Mouse (Mus musculus) neural tube, embryonic 12.5 days (tissue): ENCODE measurements at regions not wholly inside any gene's neighbourhood (a gene's known extent, or its start where the extent isn't known, plus 50 kb on each side); places are given as distances from the start of the nearest gene placed in this dataset.

ENCODE experiments used
- ATAC-seq: fragments of 200-750 bp; cut with Nextera tagmentation; 2 replicates; pipeline ENCODE4 v1.8.0; 2017; ENCODE audit warnings: low read depth, mild to moderate bottlenecking, moderate TSS enrichment, moderate library complexity; ENCODE audit not compliant: low FRiP score
- H3K27ac ChIP-seq: fragments of 300-500 bp; sonication (generic); 2 replicates; pipeline ENCODE4 v1.5.1; 2016
- H3K27me3 ChIP-seq: fragments of 300-500 bp; sonication (generic); replicated peaks from 2 replicates; pipeline ENCODE4 v1.6.1; 2016; ENCODE audit warnings: mild to moderate bottlenecking
- H3K36me3 ChIP-seq: fragments of 300-500 bp; sonication (generic); 2 replicates; pipeline ENCODE4 v1.6.1; 2016; ENCODE audit warnings: mild to moderate bottlenecking
- H3K4me1 ChIP-seq: fragments of 300-500 bp; sonication (generic); 2 replicates; pipeline ENCODE4 v1.6.1; 2016
- H3K4me2 ChIP-seq: fragments of 300-500 bp; sonication (generic); replicated peaks from 2 replicates; pipeline ENCODE4 v1.6.1; 2016; ENCODE audit warnings: mild to moderate bottlenecking
- H3K4me3 ChIP-seq: fragments of 300-500 bp; sonication (generic); 2 replicates; pipeline ENCODE4 v1.5.1; 2016
- H3K9ac ChIP-seq: fragments of 300-500 bp; sonication (generic); 2 replicates; pipeline ENCODE4 v1.6.1; 2016; ENCODE audit warnings: mild to moderate bottlenecking
- H3K9me3 ChIP-seq: fragments of 300-500 bp; sonication (generic); 2 replicates; pipeline ENCODE4 v1.6.1; 2016; ENCODE audit warnings: mild to moderate bottlenecking
- WGBS: fragments of 180-500 bp; shearing (Covaris S2); methylation state at CpG from one replicate; pipeline ENCODE4 v1.1.7; 2016; 5-methylcytosine and 5-hydroxymethylcytosine counted together

- no peaks in the 10 kb centered on the region for H3K36me3 ChIP-seq
- peaks cover 10% of the 10 kb centered on the region for H3K4me1 ChIP-seq
- H3K4me3 ChIP-seq = no peak overlapping the region
- no peaks in the 10 kb centered on the region for H3K9me3 ChIP-seq
- 11% methylated on average over 10 of the region's 10 CpGs for WGBS
- peak overlapping the region; percentile 24 for H3K4me2 ChIP-seq
- H3K27me3 ChIP-seq = no peaks in the 10 kb centered on the region
- peak overlapping the region; percentile 50; the same call in 1 of the 2 replicates for H3K27ac ChIP-seq
- peak; percentile 48; the same call in 1 of the 2 replicates for ATAC-seq
- H3K9ac ChIP-seq = no peak overlapping the region
Observed at GRCm38 (mm10) chr11:112839721-112840494, 57.9 kb downstream of the Sox9 start.

GRCm38 (mm10) chr11:112840495-112840828 lies 58.4 kb downstream of the Sox9 start:
- no peak overlapping the region for H3K27ac ChIP-seq
- 7% methylated on average over 10 of the region's 10 CpGs for WGBS
- H3K4me1 ChIP-seq = peaks cover 6% of the 10 kb centered on the region
- peak; percentile 21; the same call in 1 of the 2 replicates for ATAC-seq
- no peaks in the 10 kb centered on the region for H3K27me3 ChIP-seq
- no peak overlapping the region for H3K9ac ChIP-seq
- no peaks in the 10 kb centered on the region for H3K36me3 ChIP-seq
- H3K4me3 ChIP-seq = no peak overlapping the region
- H3K4me2 ChIP-seq = peak overlapping the region; percentile 24; the same call in 1 of the 2 replicates
- no peaks in the 10 kb centered on the region for H3K9me3 ChIP-seq

GRCm38 (mm10) chr11:112844258-112844901 lies 62.4 kb downstream of the Sox9 start:
- no peaks in the 10 kb centered on the region for H3K36me3 ChIP-seq
- ATAC-seq = no peak
- H3K9me3 ChIP-seq = no peaks in the 10 kb centered on the region
- no peak overlapping the region for H3K4me2 ChIP-seq
- no peaks in the 10 kb centered on the region for H3K27me3 ChIP-seq
- no peak overlapping the region for H3K27ac ChIP-seq
- H3K9ac ChIP-seq = no peak overlapping the region
- no peak overlapping the region for H3K4me3 ChIP-seq
- 81% methylated on average over 8 of the region's 8 CpGs for WGBS
- peaks cover 4% of the 10 kb centered on the region for H3K4me1 ChIP-seq

GRCm38 (mm10) chr11:112847146-112847545 lies 65.1 kb downstream of the Sox9 start:
- Histone ChIP-seq H3K4me1 (no peaks in the 10 kb centered on the region), H3K27me3 (no peaks in the 10 kb centered on the region), H3K9me3 (no peaks in the 10 kb centered on the region), H3K27ac (no peak overlapping the region), H3K4me2 (no peak overlapping the region), H3K4me3 (no peak overlapping the region), H3K9ac (no peak overlapping the region), H3K36me3 (no peaks in the 10 kb centered on the region)
- ATAC-seq = no peak
- 86% methylated on average over 2 of the region's 2 CpGs for WGBS

- H3K4me1 ChIP-seq = no peaks in the 10 kb centered on the region
Observed at GRCm38 (mm10) chr11:112847851-112848250, 65.8 kb downstream of the Sox9 start.

GRCm38 (mm10) chr11:112849974-112850373 lies 68.0 kb downstream of the Sox9 start:
- Histone ChIP-seq H3K9me3 (no peaks in the 10 kb centered on the region), H3K9ac (no peak overlapping the region), H3K36me3 (no peaks in the 10 kb centered on the region), H3K27me3 (no peaks in the 10 kb centered on the region), H3K4me2 (no peak overlapping the region), H3K4me3 (no peak overlapping the region), H3K27ac (no peak overlapping the region), H3K4me1 (no peaks in the 10 kb centered on the region)
- no peak for ATAC-seq
- 83% methylated on average over 5 of the region's 5 CpGs for WGBS

More at GRCm38 (mm10) chr11:112847851-112848250, 65.8 kb downstream of the Sox9 start:
- no peak overlapping the region for H3K9ac ChIP-seq
- H3K9me3 ChIP-seq = no peaks in the 10 kb centered on the region
- no peak overlapping the region for H3K4me3 ChIP-seq
- no peaks in the 10 kb centered on the region for H3K27me3 ChIP-seq
- 89% methylated on average over 3 of the region's 3 CpGs for WGBS
- no peak for ATAC-seq
- no peak overlapping the region for H3K4me2 ChIP-seq
- H3K36me3 ChIP-seq = no peaks in the 10 kb centered on the region
- H3K27ac ChIP-seq = no peak overlapping the region

- Histone ChIP-seq H3K4me1 (no peaks in the 10 kb centered on the region), H3K27me3 (no peaks in the 10 kb centered on the region), H3K9ac (no peak overlapping the region), H3K4me2 (no peak overlapping the region), H3K9me3 (no peaks in the 10 kb centered on the region), H3K27ac (no peak overlapping the region), H3K36me3 (no peaks in the 10 kb centered on the region), H3K4me3 (no peak overlapping the region)
- no peak for ATAC-seq
- 89% methylated on average over 13 of the region's 13 CpGs for WGBS
Observed at GRCm38 (mm10) chr11:112850532-112851272, 68.7 kb downstream of the Sox9 start.

GRCm38 (mm10) chr11:112851321-112851720 lies 69.3 kb downstream of the Sox9 start:
- no peaks in the 10 kb centered on the region for H3K9me3 ChIP-seq
- no peaks in the 10 kb centered on the region for H3K4me1 ChIP-seq
- 84% methylated on average over 9 of the region's 9 CpGs for WGBS
- no peak overlapping the region for H3K4me3 ChIP-seq
- ATAC-seq = no peak
- no peaks in the 10 kb centered on the region for H3K27me3 ChIP-seq
- H3K4me2 ChIP-seq = no peak overlapping the region
- H3K9ac ChIP-seq = no peak overlapping the region
- H3K27ac ChIP-seq = no peak overlapping the region
- H3K36me3 ChIP-seq = no peaks in the 10 kb centered on the region

- WGBS = 45% methylated on average over 5 of the region's 5 CpGs
- Histone ChIP-seq H3K36me3 (no peaks in the 10 kb centered on the region), H3K9me3 (0 out of 2 replicates have a peak, but pooled peaks cover 5% of the 10 kb centered on the region), H3K27ac (no peak overlapping the region), H3K4me3 (no peak overlapping the region), H3K4me2 (no peak overlapping the region), H3K27me3 (no peaks in the 10 kb centered on the region), H3K9ac (no peak overlapping the region), H3K4me1 (peaks cover 13% of the 10 kb centered on the region)
- ATAC-seq = no peak
Observed at GRCm38 (mm10) chr11:112855975-112856374, 74.0 kb downstream of the Sox9 start.

GRCm38 (mm10) chr11:112859309-112859708 lies 77.3 kb downstream of the Sox9 start:
- WGBS = 80% methylated on average over 7 of the region's 7 CpGs
- 0 out of 2 replicates have a peak, but pooled peaks cover 5% of the 10 kb centered on the region for H3K9me3 ChIP-seq
- H3K4me1 ChIP-seq = peaks cover 21% of the 10 kb centered on the region
- H3K4me2 ChIP-seq = no peak overlapping the region
- no peak overlapping the region for H3K4me3 ChIP-seq
- no peak for ATAC-seq
- no peaks in the 10 kb centered on the region for H3K27me3 ChIP-seq
- H3K9ac ChIP-seq = no peak overlapping the region
- H3K36me3 ChIP-seq = no peaks in the 10 kb centered on the region
- H3K27ac ChIP-seq = no peak overlapping the region

- H3K4me3 ChIP-seq = no peak overlapping the region
- H3K9ac ChIP-seq = peak overlapping the region; percentile 29; the same call in 1 of the 2 replicates
- ATAC-seq = peak; percentile 88
- no peaks in the 10 kb centered on the region for H3K36me3 ChIP-seq
- H3K27ac ChIP-seq = peak overlapping the region; percentile 18; the same call in 1 of the 2 replicates
- H3K4me1 ChIP-seq = peaks cover 21% of the 10 kb centered on the region
- 0 out of 2 replicates have a peak, but pooled peaks cover 5% of the 10 kb centered on the region for H3K9me3 ChIP-seq
- peak overlapping the region; percentile 35; the same call in 1 of the 2 replicates for H3K4me2 ChIP-seq
- WGBS = 11% methylated on average over 11 of the region's 11 CpGs
- H3K27me3 ChIP-seq = no peaks in the 10 kb centered on the region
Observed at GRCm38 (mm10) chr11:112860797-112861196, 78.8 kb downstream of the Sox9 start.

GRCm38 (mm10) chr11:112861233-112861632 lies 79.2 kb downstream of the Sox9 start:
- no peaks in the 10 kb centered on the region for H3K27me3 ChIP-seq
- no peak overlapping the region for H3K4me3 ChIP-seq
- H3K9ac ChIP-seq = peak overlapping the region; percentile 29; the same call in 1 of the 2 replicates
- 72% methylated on average over 5 of the region's 5 CpGs for WGBS
- peaks cover 21% of the 10 kb centered on the region for H3K4me1 ChIP-seq
- ATAC-seq = no peak
- H3K4me2 ChIP-seq = peak overlapping the region; percentile 35; the same call in 1 of the 2 replicates
- peak overlapping the region; percentile 18; the same call in 1 of the 2 replicates for H3K27ac ChIP-seq
- no peaks in the 10 kb centered on the region for H3K36me3 ChIP-seq
- H3K9me3 ChIP-seq = 0 out of 2 replicates have a peak, but pooled peaks cover 5% of the 10 kb centered on the region
